Mouse (Mus musculus) testis, adult 2 months (tissue): ENCODE measurements at regions not wholly inside any gene's neighbourhood (a gene's known extent, or its start where the extent isn't known, plus 50 kb on each side); places are given as distances from the start of the nearest gene placed in this dataset.

Experiments used
- H3K27ac ChIP-seq: fragments of 200-500 bp; 2 replicates; pipeline ENCODE4 v1.5.1; 2012; ENCODE audit warnings: low read depth, low read length; ENCODE audit not compliant: control insufficient read depth, insufficient read depth
- H3K27me3 ChIP-seq: fragments of 200-500 bp; 2 replicates; pipeline ENCODE4 v1.6.1; 2012; ENCODE audit warnings: mild to moderate bottlenecking, low read length, moderate library complexity; ENCODE audit not compliant: control insufficient read depth, insufficient read depth
- H3K36me3 ChIP-seq: fragments of 200-500 bp; 2 replicates; pipeline ENCODE4 v1.6.1; 2012; ENCODE audit warnings: mild to moderate bottlenecking, low read length; ENCODE audit not compliant: control insufficient read depth, insufficient read depth
- H3K4me1 ChIP-seq: fragments of 200-500 bp; 2 replicates; pipeline ENCODE4 v1.6.1; 2012; ENCODE audit warnings: low read length; ENCODE audit not compliant: control insufficient read depth, insufficient read depth
- H3K4me3 ChIP-seq: fragments of 200-500 bp; 2 replicates; pipeline ENCODE4 v1.5.1; 2012; ENCODE audit warnings: low read depth, mild to moderate bottlenecking, low read length, moderate library complexity, mixed read lengths; ENCODE audit not compliant: control insufficient read depth
- CTCF ChIP-seq: fragments of 200-500 bp; IDR thresholded peaks from 2 replicates; pipeline ENCODE4 v1.5.1; 2012; ENCODE audit warnings: low read depth, mild to moderate bottlenecking, inconsistent platforms, low read length, moderate library complexity; ENCODE audit not compliant: control insufficient read depth, insufficient read depth, insufficient replicate concordance
- POLR2A ChIP-seq: fragments of 200-500 bp; IDR thresholded peaks from 2 replicates; pipeline ENCODE4 v1.6.1; 2012; ENCODE audit warnings: low read depth, mild to moderate bottlenecking, inconsistent platforms, low read length, moderate library complexity; ENCODE audit not compliant: control insufficient read depth

DNA sequence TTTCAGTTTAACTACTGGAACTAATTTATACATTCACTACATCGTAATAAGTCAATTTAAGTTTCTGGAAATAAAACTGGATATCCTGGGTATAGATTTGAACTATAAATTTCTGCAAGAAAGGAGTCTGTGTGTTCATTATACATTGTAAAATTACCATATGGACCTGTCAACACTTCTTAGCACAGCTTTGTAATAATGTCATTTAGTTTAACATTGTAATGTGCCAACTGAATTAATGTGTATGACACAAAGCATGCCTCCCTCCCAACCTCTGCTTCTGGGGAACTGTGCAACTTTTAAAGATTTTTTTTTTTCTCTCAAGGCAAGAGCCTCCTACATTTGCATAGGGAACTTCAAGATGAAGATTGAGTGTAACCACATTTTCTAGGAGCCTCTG is 176.8 kb upstream of the Galnt5 start:
- H3K4me3 ChIP-seq, result no peak overlapping the region
- no peaks in the 10 kb centered on the region for H3K36me3 ChIP-seq
- H3K27ac ChIP-seq, result no peak overlapping the region
- TF ChIP-seq CTCF (no peak), POLR2A (no peak)
- no peaks in the 10 kb centered on the region for H3K27me3 ChIP-seq
- no peaks in the 10 kb centered on the region for H3K4me1 ChIP-seq

DNA sequence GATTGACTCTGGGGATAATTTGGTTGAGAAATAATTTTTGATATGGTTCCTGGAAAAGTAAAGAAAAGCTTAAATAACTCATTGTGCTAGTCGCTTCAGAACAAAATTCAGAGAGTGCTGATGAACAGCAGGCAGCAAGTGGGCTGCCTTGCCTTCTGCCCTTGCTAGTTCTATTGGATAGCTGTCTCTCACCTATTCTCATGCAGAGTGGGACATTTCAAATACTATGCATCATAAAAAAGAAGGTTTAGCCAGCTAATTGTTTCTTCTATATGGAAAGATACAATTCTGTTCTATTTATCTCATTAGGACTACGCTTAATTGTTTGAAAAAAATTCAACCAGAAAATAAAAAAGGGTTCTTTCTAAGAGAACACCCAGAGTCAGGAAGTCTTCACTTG is 169.4 kb upstream of the Galnt5 start:
- TF ChIP-seq POLR2A (no peak), CTCF (no peak)
- H3K27me3 ChIP-seq, result no peaks in the 10 kb centered on the region
- H3K4me1 ChIP-seq, result no peaks in the 10 kb centered on the region
- no peaks in the 10 kb centered on the region for H3K36me3 ChIP-seq
- H3K4me3 ChIP-seq, result no peak overlapping the region
- H3K27ac ChIP-seq, result no peak overlapping the region

DNA sequence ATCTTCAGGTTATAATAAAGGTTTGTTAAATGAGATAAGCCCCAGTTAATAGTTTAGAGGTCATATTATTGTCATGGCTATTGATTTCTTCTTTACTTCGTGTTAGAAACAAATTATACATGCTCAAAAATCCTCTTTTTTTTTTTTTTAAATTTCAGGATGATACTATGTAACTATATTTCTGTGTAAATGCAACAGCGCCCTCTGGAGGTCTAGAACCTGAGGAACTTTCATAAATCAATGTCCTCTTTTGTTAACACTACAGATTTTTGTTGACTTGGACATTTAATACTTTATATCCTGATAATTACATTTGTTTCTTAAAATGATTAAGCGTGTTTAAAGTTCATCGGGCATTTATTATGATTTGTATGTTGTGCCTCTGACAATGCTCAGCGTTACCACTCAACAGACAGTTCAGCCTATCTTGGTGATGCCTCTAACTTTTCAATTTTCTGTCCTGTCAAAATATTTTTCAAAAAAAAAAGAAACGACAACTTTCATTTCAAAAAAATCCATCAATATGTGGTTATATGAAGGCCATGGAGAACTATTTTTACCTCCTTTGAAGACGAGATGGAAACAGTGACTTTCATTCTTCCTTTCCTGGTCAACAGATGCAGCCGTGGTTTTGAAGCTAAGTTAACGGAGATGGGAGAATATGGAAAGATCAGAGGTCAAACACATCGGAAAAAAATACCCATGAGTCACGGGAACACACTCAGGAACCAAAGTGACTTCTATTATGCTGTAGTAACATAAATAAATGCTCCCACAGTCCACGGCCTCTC is 164.9 kb upstream of the Galnt5 start:
- no peak overlapping the region for H3K27ac ChIP-seq
- H3K4me1 ChIP-seq, result no peaks in the 10 kb centered on the region
- no peaks in the 10 kb centered on the region for H3K36me3 ChIP-seq
- no peaks in the 10 kb centered on the region for H3K27me3 ChIP-seq
- no peak overlapping the region for H3K4me3 ChIP-seq
- TF ChIP-seq CTCF (no peak), POLR2A (no peak)

GRCm38 (mm10) chr2:57845135-57845534 is 152.5 kb upstream of the Galnt5 start:
- Histone ChIP-seq H3K27ac (no peak overlapping the region), H3K4me3 (no peak overlapping the region), H3K4me1 (no peaks in the 10 kb centered on the region), H3K36me3 (no peaks in the 10 kb centered on the region), H3K27me3 (no peaks in the 10 kb centered on the region)
- TF ChIP-seq CTCF (no peak), POLR2A (no peak)

DNA sequence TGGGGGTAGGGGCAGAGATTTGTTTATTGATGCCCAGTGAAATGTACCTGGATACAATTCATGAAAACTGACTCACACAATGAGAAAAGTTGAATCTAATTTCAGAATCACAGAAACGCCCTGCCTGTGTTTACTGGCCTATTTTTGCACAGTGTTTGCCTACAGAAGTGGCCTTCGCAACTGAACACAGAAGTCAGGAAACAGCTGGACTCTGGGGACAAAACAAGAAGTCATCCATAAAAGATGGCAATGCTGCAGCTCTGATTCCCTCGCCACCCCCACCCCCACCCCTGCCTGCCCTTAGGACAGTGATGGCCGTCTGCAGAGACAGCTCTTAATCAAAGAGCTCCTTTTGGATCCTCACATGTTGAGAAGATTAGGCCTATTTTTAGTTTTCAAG is 150.0 kb upstream of the Galnt5 start:
- H3K4me1 ChIP-seq, result no peaks in the 10 kb centered on the region
- H3K36me3 ChIP-seq, result no peaks in the 10 kb centered on the region
- H3K27me3 ChIP-seq, result no peaks in the 10 kb centered on the region
- no peak overlapping the region for H3K27ac ChIP-seq
- no peak for TF ChIP-seq POLR2A
- TF ChIP-seq CTCF, result no peak
- no peak overlapping the region for H3K4me3 ChIP-seq

- Histone ChIP-seq H3K4me3 (no peak overlapping the region), H3K27ac (no peak overlapping the region), H3K36me3 (no peaks in the 10 kb centered on the region), H3K4me1 (no peaks in the 10 kb centered on the region), H3K27me3 (no peaks in the 10 kb centered on the region)
- TF ChIP-seq POLR2A (no peak), CTCF (no peak)
Measured at GRCm38 (mm10) chr2:57849338-57850057, 148.2 kb upstream of the Galnt5 start.

DNA sequence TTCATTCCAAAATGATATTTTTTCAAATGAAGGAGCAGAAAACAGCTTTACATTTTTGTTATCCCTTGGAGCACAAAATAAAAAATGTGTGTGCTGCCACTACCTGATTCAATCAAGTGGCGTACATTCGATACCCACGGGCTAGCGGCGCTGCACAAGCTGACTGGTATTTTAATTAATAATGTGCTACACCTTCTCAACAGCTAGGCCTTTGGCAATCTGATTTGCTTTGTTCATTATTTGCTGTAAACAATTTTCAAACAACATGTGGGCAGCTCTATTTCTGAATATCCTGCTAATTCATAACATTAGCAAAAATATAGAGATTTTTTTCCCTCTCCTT is 147.7 kb upstream of the Galnt5 start:
- H3K27ac ChIP-seq, result no peak overlapping the region

More for the DNA sequence above, 147.7 kb upstream of the Galnt5 start:
- TF ChIP-seq CTCF (no peak), POLR2A (no peak)
- Histone ChIP-seq H3K36me3 (no peaks in the 10 kb centered on the region), H3K4me3 (no peak overlapping the region), H3K4me1 (no peaks in the 10 kb centered on the region), H3K27me3 (no peaks in the 10 kb centered on the region)
